Mouse (Mus musculus) cerebellum, adult 9-10 months (tissue): Measurements from ENCODE around the gene Timm13.
A peak's percentile ranks its signal among the peaks of the same experiment; 100 is the strongest.

Experiments
- DNase-seq: peaks from one replicate; pipeline ENCODE4 v3.0.0; 2022

The Timm13 gene

DNA sequence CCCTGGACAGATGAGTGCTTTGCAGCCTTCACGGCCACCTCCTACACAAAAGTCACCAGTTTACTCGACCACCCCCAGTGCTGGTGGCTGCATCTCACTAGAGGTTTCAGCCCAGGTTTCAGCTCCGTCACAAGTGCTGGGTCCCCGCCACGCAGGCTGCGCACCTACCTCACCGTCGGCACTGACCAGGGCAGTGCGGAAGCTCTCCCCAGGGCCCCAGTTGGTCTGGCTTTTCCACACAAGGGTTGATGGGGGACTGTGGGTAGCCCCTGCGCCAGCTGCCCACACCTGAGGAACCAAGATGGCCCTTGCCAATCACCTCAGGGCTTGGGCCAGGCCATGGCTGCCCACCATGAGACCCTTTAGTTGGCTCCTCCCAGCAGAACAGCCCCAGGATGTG, 2.5 kb upstream of the Timm13 start:
- DNase-seq: no peak

DNA sequence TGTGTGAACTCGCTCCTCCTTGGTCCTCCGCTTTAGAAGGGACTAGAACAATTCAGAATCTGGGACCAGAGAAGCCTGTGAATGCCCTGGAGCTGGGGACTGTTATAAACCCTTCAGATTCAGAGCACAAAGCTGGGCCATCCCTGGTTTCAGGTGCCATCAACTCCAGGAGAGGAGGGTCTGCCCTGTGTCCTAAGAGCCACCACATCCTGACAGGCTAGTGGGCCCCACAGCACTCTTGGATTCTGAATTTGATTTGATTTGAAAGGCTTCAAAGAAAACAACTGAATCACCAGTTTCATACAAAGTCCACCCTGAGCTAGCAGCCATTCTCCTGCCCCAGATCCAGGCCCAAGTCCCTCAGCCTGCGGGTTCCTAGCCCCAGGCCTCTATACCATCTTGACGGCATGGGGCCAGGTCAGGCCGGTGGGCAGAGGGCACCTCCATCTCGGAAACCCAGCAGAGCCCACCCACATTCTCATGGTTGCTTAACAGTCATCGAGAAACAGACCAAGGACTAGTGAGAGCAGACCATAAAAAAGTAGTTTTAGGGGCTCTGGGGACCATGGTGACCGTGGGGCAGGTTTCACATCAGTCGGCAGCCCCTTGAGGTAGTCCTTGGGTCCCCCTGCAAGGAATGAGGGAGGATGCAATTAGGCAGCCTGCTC, 1.6 kb upstream of the Timm13 start:
- peak; percentile 55 for DNase-seq

DNA sequence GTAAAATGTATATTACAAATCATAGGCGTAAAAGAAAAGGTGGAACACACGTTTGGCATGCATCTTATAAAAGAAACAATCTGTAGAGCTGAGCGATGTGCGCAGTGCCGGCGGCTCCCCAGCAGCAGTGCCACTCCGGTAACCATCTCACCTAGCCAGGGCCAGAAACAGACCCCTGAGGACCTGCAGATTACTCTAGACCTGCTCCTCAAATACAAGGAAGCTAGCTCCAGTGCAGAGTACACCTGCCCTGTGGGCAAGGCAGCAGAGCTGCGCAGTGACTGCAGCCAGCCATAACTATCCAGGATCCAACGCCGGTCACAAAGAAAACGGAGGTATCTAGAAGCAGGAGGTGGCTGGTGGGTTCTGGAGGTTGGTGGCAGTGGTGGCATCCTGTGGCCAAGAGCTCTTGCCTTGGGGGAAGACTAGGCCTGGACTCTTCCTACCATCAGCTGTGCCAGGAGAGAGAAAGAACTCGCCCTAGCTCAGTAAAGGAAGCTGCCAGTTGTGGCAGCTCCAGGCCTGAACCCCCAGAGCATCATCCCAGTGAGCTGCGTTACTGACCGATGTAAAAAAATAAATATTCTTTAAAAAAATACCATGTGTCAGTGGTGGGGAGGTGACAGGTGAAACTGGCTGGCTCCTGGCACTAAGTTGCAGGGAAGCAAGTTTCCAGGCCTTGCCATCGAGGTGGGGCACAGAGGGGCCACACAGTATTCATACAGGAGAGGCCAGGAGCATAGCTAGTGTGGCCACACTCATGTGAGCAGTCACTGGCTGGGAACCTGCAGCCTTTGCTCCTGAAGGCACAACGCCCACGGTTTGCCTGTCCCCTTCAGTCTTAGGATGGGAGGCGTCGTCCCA, 872 bp upstream of the Timm13 start:
- peak; percentile 63 for DNase-seq

DNA sequence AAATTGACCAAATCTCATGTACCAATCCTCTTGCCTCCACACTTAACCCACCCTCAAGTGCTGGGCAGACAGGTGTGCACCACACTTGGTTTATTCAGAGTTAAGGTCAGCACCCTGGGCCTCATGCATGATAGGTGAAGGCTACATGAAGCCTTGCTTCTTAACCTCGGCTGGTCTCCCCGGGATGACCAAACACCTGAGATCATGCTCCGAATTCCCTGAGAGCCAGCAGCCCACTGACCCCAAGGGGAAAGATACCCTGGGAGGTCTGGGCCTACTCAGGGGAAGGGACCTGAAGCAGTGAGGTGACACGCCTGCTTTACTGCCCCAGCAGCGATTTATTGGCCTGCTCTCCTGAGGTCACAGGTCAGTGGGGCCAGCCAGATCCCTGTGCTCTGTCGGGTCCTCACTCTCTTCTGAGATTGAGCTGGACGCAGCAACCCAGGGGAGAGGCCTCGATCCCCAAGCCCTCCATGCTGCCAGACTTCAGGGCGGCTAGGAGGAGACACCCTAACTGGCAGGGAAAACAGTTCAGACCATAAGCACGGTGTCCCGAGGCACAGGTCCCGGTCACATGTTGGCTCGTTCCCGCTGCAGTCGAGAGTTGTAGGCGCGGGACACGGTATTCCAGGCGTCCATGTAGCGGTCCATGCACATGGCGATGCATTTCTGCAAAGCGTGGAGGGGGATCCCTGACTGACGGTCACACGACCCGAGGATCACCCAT, 1.0 kb downstream of the Timm13 start:
- DNase-seq: peak; percentile 73

DNA sequence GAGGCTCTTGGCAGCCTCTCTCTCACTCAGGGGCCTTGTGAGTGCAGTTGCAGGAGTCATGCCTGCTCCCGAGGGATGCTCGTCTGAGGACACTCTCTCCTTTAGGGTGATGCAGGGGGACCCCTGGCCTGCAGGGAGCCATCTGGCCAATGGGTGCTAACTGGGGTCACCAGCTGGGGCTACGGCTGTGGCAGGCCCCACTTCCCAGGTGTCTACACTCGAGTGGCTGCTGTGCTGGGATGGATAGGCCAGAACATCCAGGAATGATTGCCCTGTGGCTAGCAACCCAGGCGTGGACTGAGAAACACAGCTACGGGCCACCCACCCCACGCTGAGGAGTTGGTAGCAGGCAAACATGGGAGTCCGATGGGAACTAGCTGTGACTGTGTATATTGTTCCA, 1.7 kb downstream of the Timm13 start:
- peak; percentile 65 for DNase-seq

DNA sequence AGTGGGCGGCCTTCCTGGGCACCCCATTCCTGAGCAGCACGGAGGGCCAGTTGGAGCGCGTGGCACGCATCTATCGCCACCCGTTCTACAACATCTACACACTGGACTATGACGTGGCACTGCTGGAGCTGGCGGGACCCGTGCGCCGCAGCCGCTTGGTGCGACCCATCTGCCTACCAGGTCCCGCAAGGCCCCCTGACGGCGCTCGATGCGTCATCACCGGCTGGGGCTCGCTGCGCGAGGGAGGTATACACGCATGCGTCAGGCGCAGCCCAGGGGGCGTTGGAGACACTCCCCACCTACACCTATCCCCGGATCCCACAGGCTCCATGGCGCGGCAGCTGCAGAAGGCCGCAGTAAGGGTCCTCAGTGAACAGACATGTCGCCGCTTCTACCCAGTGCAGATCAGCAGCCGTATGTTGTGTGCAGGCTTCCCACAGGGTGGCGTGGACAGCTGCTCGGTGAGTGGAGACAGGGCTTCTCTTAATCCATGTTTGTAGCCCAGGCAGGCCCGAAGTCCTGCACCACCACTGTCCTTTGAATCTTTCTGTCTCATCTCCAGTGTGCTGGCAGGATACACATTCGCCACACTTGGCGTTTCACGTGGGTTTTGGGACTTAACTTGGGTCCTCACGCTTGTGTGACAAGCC, 2.8 kb downstream of the Timm13 start:
- DNase-seq: peak; percentile 50

DNA sequence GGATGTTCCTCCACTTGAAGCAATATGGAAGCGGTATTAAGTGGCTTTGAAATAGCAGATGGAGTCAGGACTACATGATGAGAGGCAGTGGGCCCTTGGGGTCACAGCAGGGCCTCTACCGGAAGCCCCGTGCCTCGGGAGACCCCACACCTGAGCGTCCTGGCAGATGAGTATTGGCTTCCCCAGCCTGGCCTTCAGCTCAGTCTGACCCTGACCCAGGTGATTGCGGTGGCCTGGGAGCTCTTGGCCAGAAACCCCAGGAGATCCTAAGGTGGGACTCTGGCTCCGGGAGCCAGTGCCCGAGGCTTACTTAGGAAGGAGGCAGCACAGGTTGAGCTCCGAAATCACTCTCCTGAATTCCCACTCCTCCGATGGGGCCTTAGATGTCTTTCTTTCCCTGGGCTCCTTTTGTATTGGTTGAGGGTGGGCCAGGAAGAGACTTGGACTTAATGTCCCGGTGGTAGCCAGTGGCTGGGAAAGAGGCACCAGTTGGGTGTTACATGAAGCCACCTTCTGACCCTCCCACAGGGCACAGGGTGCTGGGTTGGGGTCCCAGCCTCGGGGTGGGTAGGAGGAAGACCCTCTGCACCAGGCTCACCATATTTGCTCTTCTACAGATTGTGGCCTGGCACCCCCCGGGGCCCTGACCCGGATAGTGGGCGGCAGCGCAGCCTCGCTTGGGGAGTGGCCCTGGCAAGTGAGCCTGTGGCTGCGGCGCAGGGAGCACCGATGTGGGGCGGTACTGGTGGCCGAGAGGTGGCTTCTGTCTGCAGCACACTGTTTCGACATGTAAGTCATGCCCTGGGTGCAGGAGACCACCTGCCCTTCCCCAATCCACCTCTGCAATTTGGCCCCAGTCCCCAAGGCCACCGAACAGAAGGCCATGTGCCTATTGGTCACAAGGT, 3.9 kb downstream of the Timm13 start:
- peak; percentile 48 for DNase-seq

DNA sequence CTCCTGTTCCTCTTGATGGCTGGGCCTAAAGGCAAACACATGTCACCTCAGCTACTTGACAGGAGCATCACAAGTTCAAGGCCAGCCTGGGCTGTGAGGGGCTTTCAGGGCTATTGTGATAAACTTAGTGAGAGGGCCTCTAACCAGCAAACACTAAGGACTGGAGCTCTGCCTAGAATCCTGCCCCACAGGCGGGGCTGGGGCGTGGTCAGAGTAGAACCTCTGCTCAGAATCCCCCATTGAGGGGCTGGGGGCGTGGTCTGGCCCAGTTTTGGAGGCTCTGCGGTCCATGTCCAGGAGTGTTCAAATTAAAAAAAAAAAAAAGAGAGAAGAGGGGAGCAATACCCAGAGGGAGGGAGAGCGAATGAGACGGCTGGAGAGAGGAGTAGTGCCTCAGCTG, 5.1 kb downstream of the Timm13 start:
- peak; percentile 45 for DNase-seq

DNA sequence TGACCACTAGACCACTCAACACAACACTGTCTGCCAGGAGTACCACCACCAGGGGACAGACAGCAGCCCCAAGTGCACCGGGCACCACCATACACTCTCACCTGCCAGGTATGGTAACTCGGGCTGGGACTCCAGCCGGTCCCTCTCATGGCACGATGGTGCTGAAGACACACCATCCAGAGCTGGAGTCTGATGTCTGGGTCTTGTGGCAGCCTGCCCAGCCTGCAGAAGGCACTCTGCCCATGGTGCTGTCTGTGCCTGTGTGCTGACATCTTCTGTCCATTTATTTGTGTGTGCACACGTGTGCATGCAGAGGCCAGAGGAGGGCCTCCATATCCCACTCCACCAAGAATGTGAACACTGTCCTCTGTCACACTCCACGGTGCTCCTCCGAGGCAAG, 5.7 kb downstream of the Timm13 start:
- no peak for DNase-seq

DNA sequence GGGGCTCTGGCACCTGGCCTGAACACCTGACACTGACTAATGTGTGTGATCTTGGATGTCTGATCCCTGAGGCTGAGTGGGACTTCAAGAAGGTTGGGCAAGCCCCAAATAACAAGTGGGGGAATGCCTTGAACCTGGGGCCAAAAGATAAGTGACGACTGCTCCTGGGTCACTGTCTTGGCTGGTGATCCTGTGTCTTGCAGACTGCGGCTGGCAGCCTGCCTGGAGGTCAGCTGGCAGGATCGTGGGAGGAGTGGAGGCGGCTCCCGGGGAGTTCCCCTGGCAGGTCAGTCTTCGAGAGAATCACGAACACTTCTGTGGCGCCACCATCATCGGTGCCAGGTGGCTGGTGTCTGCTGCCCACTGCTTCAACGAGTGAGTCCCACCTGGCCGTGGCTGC, 13.6 kb downstream of the Timm13 start:
- DNase-seq: peak; percentile 86

DNA sequence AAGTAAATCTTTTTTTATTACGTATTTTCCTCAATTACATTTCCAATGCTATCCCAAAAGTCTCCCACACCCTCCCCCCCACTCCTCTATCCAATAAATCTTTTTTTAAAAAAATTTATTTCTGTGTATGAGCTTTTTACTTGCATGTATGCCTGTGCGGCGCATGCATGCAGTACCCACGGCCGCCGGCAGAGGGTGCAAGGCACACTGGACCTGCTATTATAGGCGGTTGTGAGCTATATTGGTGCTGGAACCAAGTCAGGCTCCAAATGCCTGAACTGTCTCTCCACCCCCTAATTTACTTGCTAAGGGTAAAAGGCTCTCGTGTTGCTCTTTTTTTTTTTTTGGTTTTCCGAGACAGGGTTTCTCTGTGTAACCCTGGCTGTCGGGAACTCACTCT, 19.5 kb downstream of the Timm13 start:
- peak; percentile 84 for DNase-seq

DNA sequence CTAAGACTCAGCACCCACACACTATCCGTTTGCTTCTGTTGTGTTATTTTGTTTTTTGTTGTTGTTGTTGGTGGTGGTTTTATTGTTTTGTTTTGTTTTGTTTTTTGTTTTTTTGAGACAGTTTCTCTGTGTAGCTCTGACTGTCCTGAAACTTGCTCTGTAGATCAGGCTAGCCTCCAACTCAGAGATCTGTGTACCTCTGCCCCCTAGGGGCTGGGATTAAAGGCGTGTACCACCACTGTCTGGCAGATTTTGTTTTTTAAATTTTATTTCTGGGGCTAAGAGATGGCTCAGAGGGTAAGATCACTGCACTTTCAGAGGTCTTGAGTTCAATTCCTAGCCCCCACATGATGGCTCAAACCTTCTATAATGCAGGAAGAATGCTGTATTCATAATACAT, 19.9 kb downstream of the Timm13 start:
- no peak for DNase-seq

DNA sequence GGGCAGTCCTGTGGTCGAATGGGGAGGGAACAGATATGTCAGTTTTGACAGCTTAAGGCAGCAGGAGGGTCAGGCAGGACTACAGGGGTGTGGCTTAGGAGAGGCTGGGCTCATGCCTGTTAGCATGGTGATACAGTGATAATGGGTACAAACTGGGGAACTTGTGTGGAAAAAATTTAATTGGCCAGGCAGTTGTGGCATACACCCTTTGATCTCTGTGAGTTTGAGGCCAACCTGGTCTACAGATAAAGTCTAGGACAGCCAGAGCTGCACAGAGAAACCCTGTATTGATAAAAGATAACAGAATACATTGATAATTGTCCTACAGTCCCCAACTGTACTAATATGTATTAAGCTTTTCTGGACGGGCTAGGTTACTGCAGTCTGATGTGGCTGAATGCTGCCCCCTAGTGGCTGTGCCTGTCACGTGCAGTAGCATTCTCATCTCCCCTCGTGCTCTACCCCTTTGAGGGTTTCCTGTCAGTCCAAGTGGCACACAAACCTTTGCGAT, 20.6 kb downstream of the Timm13 start:
- DNase-seq: peak; percentile 79

DNA sequence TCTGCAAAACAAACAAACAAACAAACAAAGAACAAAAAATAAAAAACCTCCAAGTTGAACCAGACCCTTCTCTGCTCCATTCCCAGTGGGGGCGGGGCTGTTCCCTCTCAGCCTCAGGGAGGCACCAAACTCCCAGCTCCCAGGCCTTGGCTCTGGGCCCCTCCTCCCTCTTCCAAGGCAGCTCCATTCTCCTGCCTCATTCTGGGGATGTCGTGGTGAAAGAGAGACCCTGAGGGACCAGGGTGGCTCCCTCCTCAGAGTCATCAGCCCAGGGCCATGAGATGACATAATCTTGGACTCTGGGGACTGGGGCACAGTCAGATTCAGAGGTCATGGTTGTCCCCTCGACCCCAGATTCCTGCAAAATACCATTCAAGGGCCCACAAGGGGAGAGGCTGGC, 24.2 kb downstream of the Timm13 start:
- no peak for DNase-seq

DNA sequence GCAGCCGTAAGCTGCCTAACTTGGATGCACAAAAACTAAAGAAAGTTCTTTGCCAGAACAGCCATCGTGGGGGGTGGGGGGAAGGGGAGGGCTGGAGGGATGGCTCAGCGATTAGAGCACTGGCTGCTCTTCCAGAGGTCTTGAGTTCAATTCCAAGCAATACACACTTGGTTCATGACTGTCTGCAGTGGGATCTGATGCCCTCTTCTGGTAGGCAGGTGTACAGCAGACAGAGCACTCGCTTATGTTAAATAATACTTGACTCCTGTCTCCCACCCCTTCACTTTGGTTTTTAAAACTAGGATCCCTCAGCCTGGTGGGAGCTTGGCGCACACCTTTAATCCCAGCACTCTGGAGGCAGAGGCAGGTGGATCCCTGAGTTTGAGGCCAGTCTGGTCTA, 24.7 kb downstream of the Timm13 start:
- peak; percentile 82 for DNase-seq

DNA sequence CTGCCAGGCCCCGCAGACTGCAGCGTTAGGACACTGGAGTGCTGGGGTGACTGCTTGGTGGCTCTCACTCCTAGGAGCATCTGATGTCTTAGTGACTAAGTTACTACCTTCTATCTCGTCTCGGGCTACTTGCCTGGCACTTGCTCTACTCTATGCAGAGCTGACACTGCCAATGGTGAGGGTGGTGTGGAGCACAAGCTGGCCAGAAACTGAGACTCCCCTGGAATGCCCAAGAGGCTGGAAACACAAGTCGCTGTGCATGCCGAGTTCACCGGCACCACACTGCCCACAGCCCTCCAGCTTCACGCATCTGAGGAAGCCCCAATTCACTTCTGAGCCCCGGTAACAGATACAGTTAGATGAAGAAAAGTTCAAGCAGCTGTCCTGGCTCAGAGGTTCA, 26.7 kb downstream of the Timm13 start:
- no peak for DNase-seq

DNA sequence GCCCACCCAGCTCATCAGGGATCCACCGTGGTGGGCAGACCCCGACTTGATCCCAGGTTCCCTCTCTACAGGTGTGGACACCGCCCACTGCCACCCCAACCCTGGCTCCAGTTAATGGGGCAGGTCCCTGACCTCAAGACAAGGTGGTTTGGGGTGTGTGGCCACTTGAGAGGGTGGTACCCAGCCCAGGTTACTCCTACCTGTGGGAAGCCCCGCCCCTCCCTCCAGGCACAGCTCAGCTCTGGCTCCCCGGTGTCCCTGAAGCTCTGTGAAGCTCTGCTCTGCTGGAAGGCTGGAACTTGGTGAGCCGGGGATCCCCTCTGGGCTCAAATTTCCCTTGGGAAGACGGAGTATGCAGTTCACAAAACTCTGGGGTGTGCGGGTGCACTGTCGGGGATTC, 29.2 kb downstream of the Timm13 start, which contains the start of gene Tmprss9:
Tmprss9 (plus strand) TSS at position 268 of the 400 bp plus-strand sequence.
- DNase-seq: no peak

DNA sequence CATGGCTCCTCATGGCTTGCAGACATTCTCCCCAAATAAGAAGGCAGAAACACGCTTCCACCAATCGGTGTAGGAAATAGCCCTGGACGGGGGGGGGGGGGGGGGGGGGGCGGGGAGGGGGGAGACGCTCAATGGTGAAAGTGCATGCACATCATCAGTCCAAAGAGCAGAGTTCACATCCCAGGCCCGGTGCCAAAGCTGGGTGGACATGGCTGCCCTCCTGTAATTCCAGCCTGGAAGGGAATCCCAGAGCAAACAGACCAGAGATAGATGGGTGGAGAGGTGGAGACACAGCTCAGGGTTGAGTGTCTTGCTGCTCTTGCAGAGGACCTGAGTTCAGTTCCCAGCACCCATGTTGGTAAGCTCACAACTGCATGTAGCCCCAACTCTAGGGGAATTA, 29.8 kb downstream of the Timm13 start:
- no peak for DNase-seq

DNA sequence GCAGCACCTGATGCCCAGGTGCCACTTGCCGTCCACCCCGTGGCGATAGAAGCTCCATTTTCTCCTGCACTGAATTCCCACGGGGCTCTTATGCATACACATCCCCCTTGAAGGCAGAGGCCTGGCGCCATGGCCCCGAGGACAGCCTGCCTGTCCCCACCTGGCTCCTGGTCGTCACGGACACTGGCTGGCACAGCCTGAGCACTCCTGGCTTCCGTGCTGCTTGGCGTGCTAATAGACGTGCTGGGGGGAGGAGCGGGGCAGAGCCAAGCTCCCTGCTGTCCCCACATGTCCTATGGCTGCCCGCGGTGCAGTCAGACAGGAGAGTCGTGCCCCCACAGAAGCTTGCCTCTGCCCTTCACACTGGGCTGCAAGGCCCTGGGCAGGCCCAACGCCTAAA, 36.3 kb downstream of the Timm13 start:
- DNase-seq: peak; percentile 89

DNA sequence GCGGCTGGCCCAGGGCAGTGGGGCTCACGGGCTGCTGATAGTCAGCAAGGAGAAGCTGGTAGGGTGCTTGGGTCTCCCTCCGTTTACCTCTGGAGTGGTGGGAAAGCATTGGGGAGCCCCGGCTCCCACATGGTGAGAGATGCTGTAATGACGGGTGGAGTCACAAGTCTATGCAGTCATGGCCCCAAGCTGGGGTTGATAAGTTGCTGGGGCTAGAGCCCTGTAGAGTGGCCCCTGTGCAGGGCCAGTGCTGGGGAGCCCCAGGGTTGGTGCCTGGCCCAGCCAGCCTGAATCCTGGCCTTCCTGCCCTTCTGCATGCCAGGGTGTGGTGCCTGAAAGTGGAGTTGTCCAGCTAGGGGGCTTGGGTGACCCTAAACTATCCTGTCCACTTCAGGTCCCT, 38.5 kb downstream of the Timm13 start:
- no peak for DNase-seq

DNA sequence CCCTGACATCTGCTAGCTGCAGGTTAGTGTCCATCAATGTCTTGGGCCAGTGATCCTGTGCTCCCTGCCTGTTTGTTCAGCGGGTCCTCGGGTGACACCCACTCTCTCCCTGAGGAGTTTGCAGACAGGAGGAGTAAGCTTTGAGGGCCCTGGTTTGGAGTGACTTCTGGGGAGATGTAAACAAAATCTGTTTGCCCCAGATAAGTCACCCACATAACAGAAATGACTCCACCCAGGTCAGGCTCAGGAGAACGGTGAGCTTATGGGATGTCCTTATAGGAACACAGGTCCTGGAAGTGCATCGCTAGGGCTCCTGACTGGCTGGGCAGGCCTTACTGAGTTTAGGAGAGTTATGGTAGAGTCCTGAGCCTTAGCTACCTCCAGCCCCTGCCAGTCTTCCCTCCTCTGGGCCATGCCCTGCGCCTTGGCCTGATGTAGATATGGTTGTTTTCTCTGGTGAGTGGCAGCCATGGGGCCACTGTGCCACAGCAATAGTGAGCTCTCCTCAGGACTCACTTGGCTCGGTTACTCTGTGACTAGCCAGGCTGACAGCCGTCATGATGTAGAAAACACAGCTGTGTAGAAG, 42.3 kb downstream of the Timm13 start:
- no peak for DNase-seq

DNA sequence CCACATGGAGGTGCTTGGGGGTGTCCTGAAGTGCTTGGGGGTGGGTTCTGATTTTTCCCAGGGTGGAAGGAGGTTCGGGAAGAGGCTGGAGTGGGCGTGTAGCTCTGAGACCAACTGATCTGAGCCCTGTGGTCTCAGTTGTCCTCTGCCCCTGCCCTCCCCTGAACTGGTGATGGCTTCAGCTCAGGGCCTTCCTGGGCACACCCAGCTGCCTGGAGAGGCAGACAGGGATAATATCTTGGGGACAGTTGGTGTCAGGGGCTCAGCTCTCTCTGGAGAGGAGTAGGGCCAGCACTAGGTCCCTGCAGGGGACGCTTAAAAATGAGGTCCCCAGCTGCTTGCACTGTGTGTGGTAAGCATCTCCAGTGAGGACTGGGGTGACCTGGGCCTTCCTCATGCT, 42.9 kb downstream of the Timm13 start:
- no peak for DNase-seq
